Mouse (Mus musculus) adrenal gland, postnatal 25 days (tissue): Measurements from ENCODE around the gene Atp8b4. TPM values are rescaled to one million over a fixed set of nuclear protein-coding genes. Genes with fewer than 3 reads are reported as not detected.

Source experiments
- DNase-seq: peaks from one replicate; pipeline ENCODE4 v3.0.0; 2021; ENCODE audit warnings: mixed read lengths
- total RNA-seq: library from RNA; stranded (reverse); gene quantifications from 2 replicates; pipeline ENCODE4 v1.2.3, GENCODE M21; 2021

Atp8b4 gene
- total RNA-seq, 1 experiment from 2014 or later: 0.82 TPM

DNA sequence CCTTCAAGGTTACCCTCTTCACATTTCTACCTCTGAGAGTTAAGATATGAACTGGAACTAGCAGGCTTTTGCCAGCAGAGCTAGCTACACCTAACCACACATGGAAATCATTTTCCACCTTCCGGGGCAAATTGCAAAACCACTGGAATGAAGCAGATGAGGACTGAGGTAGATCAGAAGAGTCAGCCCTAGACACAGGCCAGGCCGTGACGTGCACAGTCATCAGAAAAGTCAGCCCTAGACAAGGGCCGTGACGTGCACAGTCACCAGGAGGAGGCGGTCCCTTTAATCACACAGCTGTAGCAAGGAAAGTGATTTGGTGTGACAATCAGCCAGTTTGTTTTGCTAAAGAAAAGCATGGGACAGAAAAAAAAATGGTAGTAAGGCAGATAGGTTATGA lies 216.4 kb downstream of the Atp8b4 start:
- DNase-seq: no peak

DNA sequence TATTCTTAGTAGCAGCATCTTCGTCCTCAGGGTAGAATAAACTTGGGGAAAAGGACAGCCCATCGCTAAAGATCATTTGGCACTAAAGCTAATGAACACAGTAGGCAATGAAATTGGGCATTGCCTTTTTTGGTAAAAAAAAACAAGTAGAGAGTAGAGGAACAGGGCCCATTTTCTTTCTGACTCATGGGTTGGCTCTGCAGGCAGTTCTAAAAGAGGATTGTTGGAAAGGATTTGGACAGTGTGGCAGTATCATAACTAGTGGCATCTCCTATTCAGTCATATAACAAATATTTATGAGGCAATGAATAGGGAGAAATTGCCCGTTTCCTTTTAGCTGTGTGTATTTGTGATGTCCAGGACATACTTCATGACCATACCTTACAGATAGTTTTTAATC lies 217.4 kb downstream of the Atp8b4 start:
- DNase-seq: no peak

DNA sequence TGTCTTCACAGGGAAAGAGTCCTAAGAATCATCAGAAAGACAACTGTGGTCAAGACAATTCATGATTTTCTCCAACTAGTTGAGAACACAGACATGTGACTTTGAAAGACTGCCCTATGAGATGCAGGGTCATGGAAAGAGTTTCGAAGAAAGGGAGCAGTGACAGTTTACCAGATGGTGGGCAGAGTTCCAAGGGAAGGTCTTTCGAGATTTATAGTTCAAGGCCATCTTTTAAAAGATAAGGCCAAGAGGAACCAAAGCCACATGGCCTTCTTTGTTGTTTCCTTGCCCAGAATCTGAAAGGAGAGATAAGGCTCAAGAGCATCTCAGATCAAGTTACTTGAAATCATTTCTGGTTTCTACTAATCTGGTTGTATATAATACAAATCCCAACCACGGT lies 225.0 kb downstream of the Atp8b4 start:
- no peak for DNase-seq

DNA sequence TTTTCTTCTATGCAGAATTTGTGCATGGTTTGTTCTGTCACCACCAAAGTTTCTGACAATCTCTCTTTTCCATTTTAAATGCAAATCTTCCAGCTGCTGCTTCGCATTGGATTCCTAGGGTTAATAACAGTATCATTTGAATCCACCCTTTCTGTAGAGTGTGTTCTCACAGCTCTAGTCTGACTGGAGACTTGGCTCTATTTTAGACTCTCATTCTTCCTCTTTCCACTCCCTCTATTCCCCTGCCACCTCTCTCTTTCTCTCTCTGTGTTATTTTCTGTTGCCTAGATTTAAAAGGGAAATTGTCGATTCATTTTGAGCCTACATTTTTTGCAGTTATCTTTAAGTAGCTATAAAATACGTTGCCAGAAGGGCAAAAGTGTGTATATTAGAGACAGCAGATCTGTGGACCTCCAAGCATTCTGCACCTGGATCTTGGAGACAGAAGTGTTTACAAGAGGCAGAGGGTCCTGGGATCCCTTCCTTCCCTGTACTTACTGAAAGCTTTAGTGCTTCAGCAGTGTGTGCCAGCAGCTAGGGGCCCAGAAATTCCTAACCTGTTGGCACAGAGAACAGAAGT lies 225.6 kb downstream of the Atp8b4 start:
- DNase-seq: no peak

DNA sequence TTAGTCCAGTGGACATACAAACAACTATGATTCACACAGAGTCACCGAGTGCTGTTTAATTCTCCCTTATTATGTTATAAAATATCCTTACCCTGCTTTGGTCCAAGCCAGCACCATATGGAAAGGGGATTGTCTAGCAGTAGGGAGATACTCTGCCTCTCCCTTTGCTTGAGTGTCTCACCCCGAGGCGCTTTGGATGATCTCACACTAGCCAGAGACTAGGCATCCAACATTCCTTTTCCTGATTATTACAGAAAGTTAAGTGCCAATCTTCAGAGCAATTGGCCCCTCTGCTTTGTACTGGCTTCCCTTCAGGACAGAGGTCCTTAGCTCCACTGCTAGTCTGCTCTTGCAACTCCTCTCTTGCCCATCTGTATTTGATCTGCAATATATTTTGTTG lies 226.2 kb downstream of the Atp8b4 start:
- DNase-seq: no peak

Other genes starting within 250 kb of the Atp8b4 start
- gene Slc27a2, start 51.7 kb upstream of the Atp8b4 start, total RNA-seq: 18.8 and 40.4 TPM in 2 replicates
- 22.6 and 29.8 TPM in 2 replicates for gene Hdc, start 118.6 kb upstream of the Atp8b4 start, total RNA-seq
- 18.4 and 19.6 TPM in 2 replicates for gene Gabpb1, start 175.7 kb upstream of the Atp8b4 start, total RNA-seq
- 80.1 and 81.6 TPM in 2 replicates for gene Usp8, start 206.7 kb upstream of the Atp8b4 start, total RNA-seq